Mouse (Mus musculus): ENCODE results near the gene Stard9.

GRCm38 (mm10) chr2:120652925-120653284 is 24.0 kb downstream of the Stard9 start:
- TF ChIP-seq MXI1 (IDR thresholded peaks at IDR 0.05; ENCODE audit: low read depth, low read length), result no peak
- no peak for TF ChIP-seq POLR2A (IDR thresholded peaks at IDR 0.05; ENCODE audit: low read depth, low read length)
- no peak for TF ChIP-seq CTCF (conservative IDR thresholded peaks at IDR 0.05 in 1 of 2, IDR thresholded peaks at IDR 0.05 in 1 of 2; ENCODE audit: low read depth in 2 of 2, low read length in 2 of 2)
- TF ChIP-seq EP300 (IDR thresholded peaks at IDR 0.05; ENCODE audit: low read length), result no peak
- TF ChIP-seq E2F4 (IDR thresholded peaks at IDR 0.05; ENCODE audit: insufficient replicate concordance, low read depth, low read length), result no peak
